ENCODE assay signal across 11 mouse cellular contexts in the genomic region with DNA sequence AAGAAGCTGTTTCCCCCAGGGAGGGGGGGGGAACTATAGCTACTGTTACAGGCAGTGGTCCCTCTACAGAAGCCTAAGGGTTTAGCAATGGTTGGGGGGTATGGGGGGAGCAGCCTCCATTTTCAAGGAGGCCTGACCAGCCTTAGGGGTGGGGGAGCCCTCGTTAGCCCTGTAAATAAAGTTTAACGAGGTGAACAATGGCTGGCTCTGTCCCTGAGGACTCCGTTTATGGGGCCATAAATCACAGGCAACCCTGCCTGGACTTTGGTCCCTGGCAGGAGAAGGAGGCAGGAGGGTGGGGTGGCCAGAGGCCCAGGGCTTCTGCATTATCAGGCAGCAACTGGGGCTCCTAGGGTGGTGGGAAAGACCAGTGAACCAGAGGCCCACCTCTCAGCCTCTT. TPM values are rescaled to one million over a fixed set of nuclear protein-coding genes. Genes with fewer than 3 reads are reported as not detected.
DNase-seq lines count a peak whose midpoint lies in the region; ATAC-seq and TF ChIP-seq lines count a peak whose summit lies in the region.
"Had no signal": no experiment of that assay in that cellular context is flagged by ENCODE, and none has a peak within 500 bp of the region (broad histone marks: within the 10 kb centered on the region; RNA-seq: fewer than 3 reads in every experiment).

No protein-coding gene starts in this region.

- H3K27me3 ChIP-seq in heart, embryonic 15.5 days = no peaks in the 10 kb centered on the region
- no peaks in the 10 kb centered on the region for H3K27me3 ChIP-seq in small intestine, adult 2 months (ENCODE audit: control insufficient read depth, insufficient read depth, low read length)

- peaks cover 62% of the 10 kb centered on the region for H3K4me1 ChIP-seq in heart, embryonic 15.5 days (replicated peaks)
- peaks cover 54% of the 10 kb centered on the region for H3K4me1 ChIP-seq in small intestine, adult 2 months (ENCODE audit: control insufficient read depth, insufficient read depth, insufficient read length, low read length)

- 62% methylated on average over 3 of the region's 3 CpGs for WGBS in heart, embryonic 15.5 days
- 16% methylated on average over 3 of the region's 3 CpGs for WGBS in small intestine, adult 2 months

- TF ChIP-seq CTCF in small intestine, adult 2 months (IDR thresholded peaks at IDR 0.05; ENCODE audit: extremely low read depth, insufficient read length, insufficient replicate concordance, low read depth, low read length) = no peak

- H3K4me3 ChIP-seq in heart, embryonic 15.5 days = no peak overlapping the region
- H3K4me3 ChIP-seq in small intestine, adult 2 months (ENCODE audit: low read depth, low read length) = no peak overlapping the region

- TF ChIP-seq POLR2A in small intestine, adult 2 months (IDR thresholded peaks at IDR 0.05; ENCODE audit: low read depth, low read length) = no peak; the same call in 1 of the 2 replicates

- no peak for ATAC-seq in heart, embryonic 15.5 days (replicated peaks; ENCODE audit: insufficient number of reproducible peaks, insufficient read depth, low FRiP score, low read depth)
- ATAC-seq: midbrain, embryonic 16.5 days had no signal

- H3K9ac ChIP-seq in heart, embryonic 15.5 days = 0 out of 2 replicates have a peak overlapping the region, but pooled peaks have one; percentile 6

- H3K9me3 ChIP-seq in heart, embryonic 15.5 days (replicated peaks) = no peaks in the 10 kb centered on the region

- 0 out of 2 replicates have a peak overlapping the region, but pooled peaks have one; percentile 96 for H3K27ac ChIP-seq in heart, embryonic 15.5 days
- H3K27ac ChIP-seq in small intestine, adult 2 months (ENCODE audit: insufficient read depth, low read depth, low read length) = peak overlapping the region; percentile 69

- H3K36me3 ChIP-seq in heart, embryonic 15.5 days = peaks cover 40% of the 10 kb centered on the region
- peaks cover 14% of the 10 kb centered on the region for H3K36me3 ChIP-seq in small intestine, adult 2 months (ENCODE audit: control insufficient read depth, insufficient read depth, low read length)

- no peak overlapping the region for H3K4me2 ChIP-seq in heart, embryonic 15.5 days

- DNase-seq in heart, adult 18-20 months = no peak
- DNase-seq in hindlimb bud, embryonic 11.5 days (ENCODE audit: extremely low spot score, low read depth, low spot score) = peak; percentile 85
- DNase-seq in kidney, postnatal 14 days = peak; percentile 84
- DNase-seq in cerebellum, postnatal 36 days = no peak
- DNase-seq in ovary, postnatal 14 days (ENCODE audit: low spot score) = no peak
- DNase-seq in ovary, postnatal 36 days (ENCODE audit: low spot score) = no peak
- DNase-seq: lung, adult 2 months; right cerebral cortex, adult 18-20 months had no signal

RNA-seq across cellular contexts. Expression of gene Pkdcc, which starts 7.6 kb away (rescaled TPM):
- polyA plus RNA-seq in heart, embryonic 15.5 days (2015; fragmentation: Nextera tagmentation; extraction: Ambion mirVana) = 10.7 and 20.2 TPM in 2 replicates
- total RNA-seq in heart, adult 18-20 months (2021) = 10 to 100 TPM; 43.1 to 57.1 TPM
- polyA plus RNA-seq in small intestine, adult 2 months (2012; rRNA removed) = 46.1 and 59.1 TPM in 2 replicates

Comparison
In these comparisons a context has a peak if more than half of its experiments do, and no peak if none do; other contexts are left out.
1. DNase-seq: peak in hindlimb bud, embryonic 11.5 days (single experiment) and kidney, postnatal 14 days (single experiment); none in heart, adult 18-20 months (0 of 2), cerebellum, postnatal 36 days (0 of 2), ovary, postnatal 14 days (single experiment) and ovary, postnatal 36 days (single experiment).